Mouse (Mus musculus) adrenal gland, adult 8-10 months (tissue): ENCODE results near the gene Dhcr7. TPM values are rescaled to one million over a fixed set of nuclear protein-coding genes. Genes with fewer than 3 reads are reported as not detected.

Experiments
- DNase-seq: peaks from one replicate; pipeline ENCODE4 v3.0.0; 2022
- total RNA-seq, 4 experiments: library from RNA; stranded (reverse); gene quantifications; 2 replicates each; pipeline ENCODE4 v1.2.4; 2022

Gene Dhcr7
- total RNA-seq = 1,000 to 10,000 TPM in 1 of 4 experiments, 100 to 1,000 TPM in 3; 583 to 1,249 (median 833) TPM

DNA sequence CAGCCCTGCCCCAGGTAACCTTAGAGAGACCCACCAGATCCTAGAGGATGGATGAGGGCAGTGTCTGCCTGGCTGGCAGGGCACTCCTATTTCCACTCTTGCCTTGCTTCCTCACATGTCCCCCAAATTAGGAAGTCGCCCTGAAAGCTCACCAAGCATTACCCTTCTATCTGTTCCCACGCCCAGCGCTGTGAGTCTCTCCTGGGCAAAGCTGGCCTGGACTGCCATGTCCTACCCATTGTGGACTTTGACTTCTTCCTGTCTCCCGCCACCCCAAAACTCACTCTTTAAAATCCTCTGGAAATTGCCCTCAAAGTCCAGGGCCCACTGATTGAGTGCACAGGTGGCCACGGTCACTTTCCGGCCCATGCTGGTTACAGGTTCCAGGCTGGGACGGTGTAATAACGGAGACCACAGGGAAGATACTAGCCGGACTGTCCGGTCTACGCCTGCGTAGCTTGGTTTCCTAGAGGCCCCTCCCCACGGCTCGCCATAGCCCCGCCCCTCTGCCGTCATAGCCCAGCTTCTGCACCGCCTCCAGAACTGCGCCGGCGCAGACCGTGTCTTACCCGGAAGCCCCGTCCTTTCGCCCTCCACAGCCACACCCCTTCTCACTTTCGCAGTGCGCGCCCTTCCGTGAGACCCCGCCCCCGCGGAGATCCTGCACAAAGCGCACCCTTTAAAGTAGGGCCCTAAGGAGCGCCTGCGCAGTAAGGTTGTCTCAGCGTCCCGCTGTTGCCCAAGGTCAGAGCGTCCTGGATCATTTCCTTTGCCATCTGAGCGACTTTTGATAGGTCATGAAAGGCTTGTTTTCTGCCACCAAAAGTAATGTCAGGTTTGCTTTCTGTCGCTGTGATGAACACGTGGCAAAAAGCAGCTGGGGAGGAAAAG is at the start of gene Dhcr7, which contains the start of gene Nadsyn1:
Gene Dhcr7, plus strand, starts transcription at position 771 of the 891 bp plus-strand sequence.
Gene Nadsyn1, minus strand, starts transcription at position 475 of the 891 bp plus-strand sequence.
- DNase-seq = peak; percentile 99

DNA sequence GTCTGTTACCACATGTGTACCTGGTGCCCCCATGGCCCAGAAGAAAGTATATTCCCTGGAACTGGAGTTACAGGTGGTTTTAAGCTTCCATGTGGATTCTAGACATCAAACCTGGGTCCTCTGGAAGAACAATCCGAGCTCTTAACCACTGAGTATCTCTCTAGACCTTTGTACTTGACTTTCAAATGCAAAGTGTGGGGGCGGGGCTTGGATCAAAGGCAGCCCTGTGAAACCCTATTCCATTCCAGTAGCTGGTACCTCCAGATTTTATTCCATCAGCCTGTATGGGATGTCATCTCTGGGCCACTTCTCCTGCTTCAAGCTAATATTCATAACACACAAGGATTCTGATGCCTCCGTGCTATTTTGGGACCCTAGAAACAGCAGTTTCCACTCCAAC is 46.8 kb upstream of the Dhcr7 start:
- no peak for DNase-seq

DNA sequence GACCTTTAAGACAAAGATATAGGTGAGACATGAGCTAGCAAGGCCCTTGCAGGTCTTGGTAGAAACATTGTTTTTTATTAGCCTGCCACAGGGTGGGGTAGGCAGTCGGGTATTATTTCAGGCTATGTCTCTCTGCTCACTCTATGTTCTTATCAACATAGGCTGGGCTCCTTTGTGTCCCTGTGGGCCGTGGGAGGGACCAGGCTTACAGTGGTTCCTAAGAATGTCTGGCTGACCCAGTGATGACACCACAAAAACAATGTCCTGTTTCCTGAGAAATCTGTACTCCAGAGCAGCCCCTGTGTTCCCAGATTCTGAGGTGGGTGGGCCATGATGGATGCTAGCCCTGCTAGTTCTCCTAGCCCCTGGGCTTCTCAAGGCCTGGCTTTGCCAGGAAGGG is 45.6 kb upstream of the Dhcr7 start:
- DNase-seq = no peak

DNA sequence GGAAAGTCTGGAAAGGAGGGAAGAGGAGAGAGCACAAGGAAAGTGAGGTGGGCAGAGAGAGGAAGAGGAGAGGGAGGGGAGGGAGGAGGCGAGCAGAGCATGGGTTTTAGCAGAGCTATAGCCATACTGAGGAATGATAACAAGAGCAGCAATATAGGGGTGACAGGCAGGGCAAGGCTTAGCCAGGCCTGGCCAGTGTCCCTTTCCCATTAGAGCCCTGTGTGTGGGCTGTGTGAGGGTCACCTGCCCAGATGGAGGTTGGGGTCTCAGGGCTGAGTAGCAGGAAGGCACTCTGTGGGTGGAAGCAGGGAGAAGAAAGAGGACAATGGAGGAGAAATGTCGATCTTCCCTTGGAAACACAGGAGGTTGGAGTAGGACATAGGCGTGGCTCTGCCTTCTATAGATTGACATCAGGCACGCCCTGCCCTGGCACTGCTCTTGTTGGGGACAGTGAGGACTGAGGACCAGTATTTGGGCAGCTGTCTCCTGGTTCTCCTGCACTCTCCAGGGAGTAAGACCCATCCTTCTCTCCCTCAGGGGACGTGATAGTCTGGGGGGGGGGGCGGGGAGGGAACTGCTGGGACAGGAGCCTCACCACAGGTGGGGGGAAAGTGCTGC is 39.5 kb upstream of the Dhcr7 start:
- no peak for DNase-seq

DNA sequence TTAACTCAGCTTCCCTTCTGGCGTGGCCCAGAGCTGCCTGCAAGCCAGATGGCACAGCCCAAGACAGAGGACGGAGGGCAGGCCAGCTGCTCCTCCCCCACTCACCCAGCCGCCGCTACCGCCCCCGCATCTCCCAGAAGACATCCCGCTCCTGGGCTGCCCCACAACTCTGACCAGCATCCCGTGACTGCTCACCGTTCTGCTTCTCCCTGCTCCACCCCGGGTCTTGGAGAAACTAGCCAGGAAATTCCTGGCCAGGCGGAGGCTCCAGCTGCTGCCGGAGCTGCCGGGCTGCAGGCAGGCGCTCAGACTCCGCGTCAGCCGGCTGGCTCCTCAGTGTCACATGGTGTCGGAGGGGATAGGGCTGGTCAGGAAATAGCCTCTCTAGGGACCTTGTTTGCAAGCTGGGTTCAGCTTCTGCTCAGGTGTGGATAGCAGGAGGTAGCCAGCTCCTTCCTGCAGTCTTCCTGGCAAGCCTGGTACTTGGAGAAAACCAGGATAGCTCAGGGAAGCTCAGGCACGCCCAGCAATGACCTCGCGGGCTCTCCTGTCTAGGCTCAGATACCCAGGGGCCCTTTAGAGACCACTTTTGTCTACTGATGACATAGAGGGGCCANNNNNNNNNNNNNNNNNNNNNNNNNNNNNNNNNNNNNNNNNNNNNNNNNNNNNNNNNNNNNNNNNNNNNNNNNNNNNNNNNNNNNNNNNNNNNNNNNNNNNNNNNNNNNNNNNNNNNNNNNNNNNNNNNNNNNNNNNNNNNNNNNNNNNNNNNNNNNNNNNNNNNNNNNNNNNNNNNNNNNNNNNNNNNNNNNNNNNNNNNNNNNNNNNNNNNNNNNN is 38.7 kb upstream of the Dhcr7 start, which contains the start of gene Mrgpre:
Gene Mrgpre, minus strand, starts transcription at position 505 of the 834 bp plus-strand sequence.
- peak; percentile 67 for DNase-seq

DNA sequence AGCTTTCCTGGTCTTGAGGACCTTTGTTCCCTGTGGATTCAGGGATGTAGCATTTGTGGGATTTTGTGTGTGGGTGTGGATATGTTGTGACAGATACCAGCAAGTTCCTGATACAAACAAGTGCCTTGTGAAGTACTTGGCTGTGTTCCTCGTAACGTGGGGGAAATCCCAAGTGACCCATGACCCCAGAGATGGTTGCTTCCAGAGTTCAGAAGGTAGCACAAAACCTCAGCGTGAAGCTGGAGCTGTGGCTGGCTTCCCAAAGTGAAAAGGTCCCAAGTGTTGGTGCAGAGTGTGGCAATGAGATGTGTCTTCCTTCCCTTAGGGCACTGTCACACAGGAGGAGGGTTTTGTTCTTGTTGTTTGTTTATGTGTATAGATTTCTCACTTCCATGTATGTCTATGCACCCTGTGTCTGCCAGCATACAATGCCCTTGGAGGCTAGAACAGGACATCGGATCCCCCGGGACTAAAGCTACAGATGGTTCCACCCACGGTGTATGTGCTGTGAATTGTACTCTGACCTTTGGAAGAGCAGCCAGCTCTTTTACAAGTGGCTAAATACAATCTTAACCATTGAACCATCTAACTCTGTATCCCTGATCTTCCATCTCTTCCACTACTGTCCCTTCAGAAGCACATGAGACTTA is 30.5 kb upstream of the Dhcr7 start:
- DNase-seq = no peak

DNA sequence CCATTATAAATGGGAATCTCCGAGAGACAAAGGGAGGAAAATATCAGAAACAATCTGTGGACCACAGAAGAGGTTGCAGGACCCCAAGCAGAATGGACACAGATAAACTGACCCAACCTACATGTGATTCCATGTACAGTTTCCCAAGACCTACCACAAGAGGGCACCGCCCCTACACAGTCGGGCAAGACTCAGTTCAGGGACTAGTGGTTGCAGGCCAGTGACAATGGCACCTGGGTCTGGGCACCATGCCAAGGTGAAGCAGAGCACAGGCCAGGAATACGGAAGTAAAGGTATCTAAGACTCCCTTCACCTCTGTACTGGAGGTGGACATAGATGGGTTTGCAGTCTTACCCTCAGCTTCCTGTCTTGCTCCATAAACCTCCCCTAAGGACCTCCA is 29.8 kb upstream of the Dhcr7 start:
- DNase-seq = no peak

DNA sequence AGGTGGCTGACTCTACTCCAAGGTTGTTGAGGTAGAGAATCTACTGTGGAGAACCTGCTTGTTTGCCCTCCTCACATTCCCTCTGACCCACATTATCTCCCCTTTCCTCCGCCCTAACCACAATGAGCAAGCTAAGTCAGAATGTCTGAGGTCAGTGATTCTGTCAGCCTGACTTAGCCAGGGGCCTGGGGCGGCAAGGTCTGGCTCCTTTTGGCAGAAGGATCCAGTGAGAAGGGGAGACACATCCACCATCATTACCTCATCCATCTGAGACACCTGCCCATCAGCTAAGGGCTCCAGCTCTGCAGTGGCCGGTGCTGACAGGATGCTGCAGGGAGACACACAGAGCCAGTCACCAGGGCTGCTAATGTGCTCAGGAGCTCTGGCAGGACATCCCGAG is 24.2 kb upstream of the Dhcr7 start:
- no peak for DNase-seq

DNA sequence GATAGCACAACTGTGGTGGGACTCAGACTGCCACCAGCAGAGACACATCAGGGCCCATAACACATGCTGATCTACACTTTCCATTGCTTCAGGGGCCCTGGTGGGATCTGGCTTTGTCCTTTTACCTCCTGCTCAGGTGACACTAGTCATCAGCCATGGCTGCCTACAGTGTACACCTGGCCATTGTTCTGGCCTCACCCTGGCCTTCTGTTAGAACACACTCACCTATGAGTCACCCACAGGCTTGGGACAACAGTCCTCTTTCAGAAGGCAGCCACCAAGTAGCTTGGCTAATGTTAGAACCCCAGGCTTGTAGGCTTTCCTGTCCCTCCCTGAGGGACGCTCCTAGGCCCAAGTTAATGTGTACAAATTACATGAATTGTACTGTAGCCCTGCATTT is 22.2 kb upstream of the Dhcr7 start:
- DNase-seq = no peak

DNA sequence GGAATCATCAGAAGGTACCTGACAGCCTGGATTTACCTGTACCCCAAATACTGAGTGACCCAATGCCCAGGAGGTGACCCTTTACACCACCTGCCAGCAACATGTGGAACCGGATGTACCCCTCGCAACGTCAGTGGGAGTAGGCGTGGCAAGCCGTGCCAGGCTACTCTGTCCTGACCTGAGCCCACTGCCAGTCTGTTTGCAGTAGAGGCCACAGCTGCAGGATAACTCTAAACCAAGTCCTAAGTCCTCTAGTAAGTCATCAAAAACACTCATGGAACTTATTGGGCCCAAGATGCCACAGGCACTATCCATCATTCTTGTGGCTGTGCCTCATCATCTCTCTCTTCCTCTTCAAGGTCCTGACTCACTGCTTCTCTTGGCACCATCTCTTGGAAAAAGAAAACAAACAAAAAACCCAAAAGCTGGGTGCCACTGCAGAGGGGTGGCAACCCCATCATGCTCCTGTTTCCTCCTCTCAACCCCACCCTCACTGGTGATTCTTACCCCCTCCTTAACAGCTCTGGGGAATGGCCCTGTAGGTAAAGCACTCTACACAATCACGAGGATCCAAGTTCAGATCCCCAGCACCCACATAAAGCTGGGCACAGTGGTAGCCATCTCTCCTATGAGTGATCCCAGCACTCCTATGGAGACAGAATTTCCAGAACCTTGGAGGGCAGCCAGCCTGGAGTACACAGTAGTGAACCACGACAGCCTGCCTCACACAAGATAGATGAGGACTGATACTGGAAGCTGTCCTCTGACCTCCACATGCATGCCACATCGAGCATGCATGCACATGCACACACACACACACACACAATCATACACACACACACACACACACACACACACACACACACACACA is 21.5 kb upstream of the Dhcr7 start:
- DNase-seq = no peak

DNA sequence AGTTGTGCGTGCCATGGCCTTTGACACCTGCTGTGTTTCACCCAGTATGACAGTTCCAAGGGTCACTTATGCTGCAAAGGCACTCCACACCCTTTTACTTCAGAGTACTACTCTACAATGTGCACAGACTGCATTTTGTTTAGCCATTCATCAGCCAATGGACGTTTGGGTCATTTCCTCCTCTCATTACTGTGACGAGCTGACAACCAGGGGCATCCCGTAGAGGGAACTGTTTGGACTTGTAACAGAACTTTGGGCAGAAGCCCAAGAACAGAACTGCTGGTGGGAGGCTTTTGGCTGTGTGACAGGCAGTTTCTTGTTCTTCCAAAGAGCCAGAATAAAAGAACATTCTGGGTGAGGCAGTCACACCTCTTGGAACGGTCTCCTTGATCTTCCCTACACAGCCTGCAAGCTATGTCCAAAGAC is 17.7 kb upstream of the Dhcr7 start:
- DNase-seq = no peak

DNA sequence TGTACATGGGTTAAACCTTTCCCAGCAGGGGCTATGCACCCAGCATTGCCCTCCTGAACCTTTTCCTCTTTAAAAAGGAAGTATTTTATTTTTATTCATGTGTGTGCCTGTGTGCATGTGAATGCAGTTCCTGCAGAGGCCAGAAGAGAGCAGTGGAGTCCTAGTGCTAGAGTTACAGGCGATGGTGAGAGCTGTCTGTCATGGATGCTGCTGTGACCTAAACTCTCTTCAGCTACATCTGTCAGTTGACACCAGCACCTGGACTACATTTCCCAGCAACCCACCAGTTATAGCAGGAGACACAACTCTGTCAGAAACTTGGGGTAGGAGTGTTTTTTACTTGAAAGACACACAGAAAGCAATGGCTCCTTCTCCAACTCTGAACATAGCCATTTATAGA is 14.0 kb upstream of the Dhcr7 start:
- DNase-seq = no peak

DNA sequence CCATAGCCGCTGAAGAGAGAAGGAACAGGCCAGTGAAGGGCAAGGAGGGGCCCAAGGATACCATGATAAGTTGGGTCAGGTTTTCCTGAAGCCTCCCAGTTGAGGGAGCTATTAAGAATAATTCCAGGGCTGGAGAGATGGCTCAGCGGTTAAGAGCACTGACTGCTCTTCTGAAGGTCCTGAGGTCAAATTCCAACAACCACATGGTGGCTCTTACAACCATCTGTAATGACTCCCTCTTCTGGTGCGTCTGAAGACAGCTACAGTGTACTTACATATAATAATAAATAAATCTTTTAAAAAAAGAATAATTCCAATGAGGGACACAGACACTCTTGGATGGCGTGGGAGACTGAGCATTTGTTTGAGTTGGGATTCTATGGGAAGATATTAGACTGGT is 3.7 kb upstream of the Dhcr7 start:
- no peak for DNase-seq

DNA sequence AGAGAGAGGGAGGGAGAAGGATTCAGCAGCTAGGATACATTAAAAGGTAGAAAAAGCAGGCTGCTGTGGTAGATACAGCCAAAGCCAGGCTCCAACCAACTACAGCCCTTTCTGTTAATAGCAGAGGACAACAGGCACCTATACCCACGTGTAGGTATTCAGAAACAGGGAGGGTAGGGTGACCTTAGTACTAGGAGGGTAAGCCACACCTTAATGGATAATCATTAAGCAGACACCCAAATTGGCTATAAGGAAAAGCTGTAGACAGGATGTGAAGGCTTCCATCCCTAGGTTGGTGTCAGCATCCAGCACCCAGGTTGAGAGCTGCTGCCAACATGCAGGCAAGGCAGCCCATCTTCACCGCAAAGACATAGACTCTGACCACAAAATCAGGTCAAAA is 1.7 kb upstream of the Dhcr7 start:
- no peak for DNase-seq

DNA sequence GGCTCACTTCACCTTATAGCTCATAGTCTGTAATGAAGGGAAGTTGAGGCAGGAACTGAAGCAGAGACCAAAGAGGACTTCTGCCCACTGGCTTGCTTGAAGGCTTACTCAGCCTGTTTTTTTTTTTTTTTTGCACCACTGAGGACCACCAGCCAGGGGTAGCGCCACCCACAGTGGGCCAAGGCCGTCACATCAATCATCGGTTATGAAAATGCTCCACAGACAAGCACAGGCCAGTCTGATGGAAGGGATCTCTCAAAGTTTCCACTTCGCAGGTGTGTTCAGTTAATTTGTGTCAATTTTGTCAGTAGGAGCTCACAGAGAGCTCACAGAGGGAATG is 291 bp downstream of the Dhcr7 start:
- DNase-seq = no peak

DNA sequence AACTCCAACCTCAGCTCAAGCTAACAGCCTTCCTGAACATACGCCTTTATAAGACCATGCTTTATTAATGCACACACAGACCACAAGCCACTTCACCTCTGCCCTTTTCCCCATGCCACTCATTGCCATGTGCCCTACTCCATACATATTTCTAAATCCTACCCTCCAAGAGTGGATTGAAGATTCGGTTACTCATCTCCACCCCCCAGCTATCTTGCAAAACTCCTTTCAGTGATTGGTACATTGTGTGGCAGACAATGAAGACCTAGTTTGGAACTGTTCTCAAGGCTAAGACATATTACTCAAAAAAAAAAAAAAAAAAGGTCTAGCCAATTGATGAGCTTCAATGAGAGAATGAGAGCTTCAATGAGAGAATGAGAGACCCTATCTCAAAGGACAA is 4.0 kb downstream of the Dhcr7 start:
- no peak for DNase-seq

DNA sequence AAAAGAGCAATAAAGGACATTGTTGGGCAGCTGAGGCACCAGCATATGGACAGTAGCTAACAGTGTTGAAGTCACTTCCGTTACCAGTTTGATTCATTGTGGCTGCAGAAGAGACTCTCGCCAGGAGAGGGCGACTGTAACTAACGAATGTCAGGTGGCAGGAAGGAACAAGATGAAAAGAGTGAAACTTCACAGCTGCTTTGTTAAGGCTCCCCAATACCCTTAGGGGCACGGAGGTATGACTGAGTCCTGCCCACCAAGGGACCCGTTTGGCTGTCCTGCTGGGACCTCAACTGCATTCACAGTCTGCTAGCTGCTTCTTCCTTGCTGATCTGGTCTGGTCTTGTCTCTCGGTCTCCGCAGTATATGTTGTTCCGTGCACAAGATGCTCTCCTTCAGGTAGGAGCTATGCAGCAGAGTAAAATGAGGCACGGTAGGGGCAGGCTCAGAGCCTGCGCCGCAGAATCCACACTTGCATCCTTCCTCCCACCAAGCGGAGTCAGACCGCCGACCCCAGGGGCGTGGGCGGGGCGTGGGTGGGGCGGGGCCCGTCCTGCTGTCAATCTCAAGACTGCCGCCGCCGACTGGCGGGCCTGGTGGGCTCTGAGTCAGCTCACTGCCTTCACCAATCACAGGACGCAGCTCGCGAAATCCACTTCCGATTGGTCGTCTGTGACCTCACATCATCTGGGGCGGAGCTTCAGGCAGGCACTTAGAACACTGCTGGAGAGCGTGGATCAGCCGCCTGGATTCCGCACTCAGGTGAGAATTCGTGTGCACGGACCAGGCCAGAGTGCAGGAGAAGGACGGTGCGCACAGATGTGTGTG is 6.8 kb downstream of the Dhcr7 start:
- DNase-seq = peak; percentile 96

DNA sequence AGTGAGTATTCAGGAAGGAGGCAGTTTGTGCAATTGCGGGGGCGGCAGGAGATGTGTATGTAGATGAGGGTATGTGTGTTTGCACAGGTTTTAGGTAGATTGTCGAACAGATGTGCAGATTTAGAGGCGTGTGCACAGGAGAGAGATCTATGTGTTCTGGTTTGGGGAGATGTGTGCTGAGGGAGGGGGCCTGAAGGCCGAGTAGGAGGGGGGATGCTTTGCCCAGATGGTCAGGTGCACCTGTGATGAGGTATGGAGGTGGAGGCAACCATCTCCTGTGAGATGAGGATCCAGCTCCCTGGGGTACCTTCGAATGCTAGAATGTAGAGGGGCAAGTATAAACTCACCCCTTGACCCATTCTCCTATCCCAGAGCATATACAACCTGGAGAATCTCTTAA is 7.5 kb downstream of the Dhcr7 start:
- no peak for DNase-seq

DNA sequence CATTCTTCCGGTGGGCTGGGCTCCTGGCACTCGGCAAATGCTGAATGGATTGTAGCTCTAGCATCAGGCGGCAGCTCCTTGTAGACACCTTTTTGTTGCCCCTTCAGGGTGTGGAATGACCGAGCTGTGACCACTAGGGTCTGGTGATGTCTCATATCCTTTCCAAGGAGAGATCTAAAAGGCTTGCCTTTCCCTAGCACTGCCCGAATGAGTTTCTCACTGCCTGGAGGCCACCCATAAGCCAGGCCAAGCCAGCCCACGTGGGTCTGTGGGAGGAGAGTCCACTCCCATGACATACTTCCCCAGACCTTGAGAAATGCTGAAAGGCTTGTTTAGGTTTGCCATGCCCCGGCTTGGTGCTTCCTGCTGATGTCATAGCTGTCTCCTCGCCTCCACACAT is 9.3 kb downstream of the Dhcr7 start:
- peak; percentile 85 for DNase-seq

DNA sequence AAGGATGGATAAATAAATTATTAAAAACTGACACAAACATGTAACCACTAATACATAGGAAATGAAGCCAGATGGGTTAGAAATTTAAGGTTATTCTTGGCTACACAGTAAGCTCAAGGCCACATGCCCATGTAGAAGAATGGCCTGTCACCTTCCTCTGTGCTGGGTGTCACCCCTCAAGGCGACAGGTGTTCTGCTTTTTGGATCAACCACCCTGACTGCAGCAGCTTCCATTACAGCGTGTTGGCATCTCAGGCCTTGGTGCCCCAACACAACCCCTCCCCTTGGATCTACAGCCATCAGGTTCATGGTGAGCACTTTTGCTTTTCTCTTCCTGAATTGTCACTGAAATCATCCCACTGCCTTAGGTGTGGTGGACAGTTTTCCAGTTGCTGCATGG is 9.7 kb downstream of the Dhcr7 start:
- DNase-seq = no peak
